Mouse (Mus musculus): ENCODE data around the gene Acot1. TPM values are rescaled to one million over a fixed set of nuclear protein-coding genes. Genes with fewer than 3 reads are reported as not detected.
"Not testable (repeated sequence)": the region's sequence is repeated elsewhere in the genome, so short reads cannot be mapped to it uniquely, and the experiment has no call there.

The Acot1 gene
- total RNA-seq, 2 experiments from 2014 or later, result 0.83 to 4.1 TPM

DNA sequence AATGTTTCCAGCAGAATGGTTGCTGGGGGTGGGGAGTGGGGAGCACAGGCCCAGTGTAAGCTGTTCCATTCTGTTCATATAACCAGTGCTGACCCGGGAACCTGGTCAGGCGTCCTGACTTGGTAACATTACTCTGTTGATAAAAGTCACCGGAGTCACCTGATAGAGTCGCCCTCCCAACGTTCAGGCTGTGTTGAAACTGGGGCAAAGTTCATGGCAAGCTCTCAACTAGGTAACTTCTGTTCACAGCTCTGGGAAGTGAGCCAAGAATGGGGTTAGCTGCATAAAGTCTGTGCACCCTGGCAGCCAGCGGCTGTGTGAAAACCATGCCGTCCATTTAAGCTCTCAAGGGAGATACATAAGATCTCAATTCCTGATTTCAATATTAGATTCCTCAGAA is 11.2 kb downstream of the Acot1 start:
- DNase-seq, result peak; percentile 59

DNA sequence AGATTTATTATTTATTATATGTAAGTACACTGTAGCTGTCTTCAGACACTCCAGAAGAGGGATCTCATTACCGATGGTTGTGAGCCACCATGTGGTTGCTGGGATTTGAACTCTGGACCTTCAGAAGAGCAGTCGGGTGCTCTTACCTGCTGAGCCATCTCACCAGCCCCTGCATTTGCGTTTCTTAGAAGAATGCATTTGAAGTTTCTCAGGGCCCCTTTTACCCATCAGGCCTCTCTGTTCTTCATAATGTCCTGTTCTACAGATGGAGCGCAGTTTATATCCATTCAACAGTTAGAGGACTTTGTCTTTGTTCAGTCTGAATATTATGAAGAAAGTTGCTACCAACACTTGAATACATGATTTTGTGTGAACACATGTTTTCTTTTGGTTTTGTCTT is 13.0 kb downstream of the Acot1 start:
- not testable (repeated sequence) for DNase-seq

DNA sequence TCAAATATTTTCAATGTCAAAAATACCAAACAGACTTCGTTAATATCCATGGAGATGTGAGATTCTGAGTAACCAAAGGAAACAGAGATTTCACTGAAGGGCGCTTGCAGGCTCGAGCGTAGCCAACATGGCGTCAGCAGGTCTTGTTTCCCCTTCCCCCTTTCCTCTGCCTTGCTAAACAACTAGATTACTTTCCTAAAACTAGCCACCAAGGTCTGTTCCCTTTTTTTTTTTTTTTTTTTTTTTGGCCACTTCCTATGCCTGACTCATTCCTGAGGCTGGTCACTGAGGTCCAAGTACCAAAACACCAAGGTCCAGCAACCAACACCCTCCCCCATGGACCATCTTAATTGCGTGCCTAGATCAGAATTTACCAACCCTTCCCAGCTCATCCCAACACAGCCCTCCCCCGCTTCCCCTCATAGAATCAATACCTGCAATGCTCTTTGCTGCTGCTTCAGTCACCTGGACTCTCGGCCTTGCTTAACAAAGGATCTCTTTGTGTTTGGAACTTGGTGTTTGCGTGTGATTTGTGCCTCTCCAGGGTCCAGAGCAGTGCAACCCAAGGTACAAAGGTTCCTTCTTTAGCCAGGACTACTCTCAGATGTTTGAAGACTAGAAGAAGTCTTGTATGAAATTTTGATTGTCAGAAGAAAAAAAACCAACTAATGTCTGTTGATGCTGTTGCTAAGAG is 13.9 kb downstream of the Acot1 start:
- no peak for DNase-seq

DNA sequence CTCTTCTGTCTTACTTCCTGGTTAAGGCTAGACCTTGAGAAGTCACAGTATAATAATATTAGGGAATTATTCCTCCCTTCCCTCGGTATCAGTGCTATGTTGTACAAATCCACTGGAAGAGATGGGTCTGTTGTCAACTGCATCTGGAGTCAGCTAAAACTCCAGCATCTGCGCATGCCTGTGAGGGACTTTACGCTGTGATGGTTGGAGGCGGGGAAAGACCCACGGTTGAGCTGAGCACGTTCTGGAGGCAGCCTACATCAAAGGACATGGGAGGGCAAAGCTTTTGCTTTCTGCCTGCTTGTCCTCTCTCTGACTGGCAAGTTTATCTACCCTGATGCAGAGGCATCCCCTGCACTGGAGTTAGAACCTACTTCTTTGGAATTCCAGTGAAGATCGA is 16.6 kb downstream of the Acot1 start:
- no peak for DNase-seq

DNA sequence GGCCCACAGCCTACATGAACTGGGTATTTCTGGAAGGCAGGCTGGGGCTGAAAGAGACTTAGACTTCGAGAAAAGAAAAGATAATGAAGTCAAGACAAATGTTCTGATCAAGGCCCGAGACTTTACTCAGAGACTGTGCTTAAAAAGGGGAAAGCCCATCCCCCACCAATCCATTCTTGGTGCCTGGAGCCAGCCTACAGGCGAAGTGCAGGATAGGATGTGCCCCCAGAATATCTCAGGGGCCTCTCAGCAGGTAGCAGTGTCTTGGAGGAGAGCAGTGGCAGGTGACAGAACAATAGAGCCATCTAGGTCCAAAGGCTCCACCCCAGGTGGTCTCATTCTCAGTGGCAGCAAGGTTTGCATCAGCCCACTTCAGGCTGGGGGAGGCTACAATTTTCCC is 19.0 kb downstream of the Acot1 start:
- DNase-seq, result not testable (repeated sequence)

DNA sequence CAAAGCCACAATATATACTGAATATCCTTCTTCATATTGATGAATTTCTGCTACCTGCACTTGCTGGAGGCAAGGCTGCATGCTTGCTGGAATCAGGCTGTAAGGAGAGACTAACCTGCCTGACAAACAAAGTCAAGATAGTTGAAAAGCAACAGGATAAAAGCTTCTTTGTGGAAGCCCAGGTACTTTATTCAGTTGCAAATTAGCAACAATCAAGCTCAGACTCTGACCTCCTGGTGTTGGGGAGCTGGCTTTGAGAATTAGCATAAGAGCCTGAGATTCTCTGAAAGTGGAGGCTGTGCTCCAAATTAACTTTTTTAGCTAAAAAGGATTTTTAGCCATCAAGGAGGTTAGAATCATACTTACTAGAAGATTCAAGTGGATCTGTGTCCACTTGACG is 19.8 kb downstream of the Acot1 start:
- not testable (repeated sequence) for DNase-seq

DNA sequence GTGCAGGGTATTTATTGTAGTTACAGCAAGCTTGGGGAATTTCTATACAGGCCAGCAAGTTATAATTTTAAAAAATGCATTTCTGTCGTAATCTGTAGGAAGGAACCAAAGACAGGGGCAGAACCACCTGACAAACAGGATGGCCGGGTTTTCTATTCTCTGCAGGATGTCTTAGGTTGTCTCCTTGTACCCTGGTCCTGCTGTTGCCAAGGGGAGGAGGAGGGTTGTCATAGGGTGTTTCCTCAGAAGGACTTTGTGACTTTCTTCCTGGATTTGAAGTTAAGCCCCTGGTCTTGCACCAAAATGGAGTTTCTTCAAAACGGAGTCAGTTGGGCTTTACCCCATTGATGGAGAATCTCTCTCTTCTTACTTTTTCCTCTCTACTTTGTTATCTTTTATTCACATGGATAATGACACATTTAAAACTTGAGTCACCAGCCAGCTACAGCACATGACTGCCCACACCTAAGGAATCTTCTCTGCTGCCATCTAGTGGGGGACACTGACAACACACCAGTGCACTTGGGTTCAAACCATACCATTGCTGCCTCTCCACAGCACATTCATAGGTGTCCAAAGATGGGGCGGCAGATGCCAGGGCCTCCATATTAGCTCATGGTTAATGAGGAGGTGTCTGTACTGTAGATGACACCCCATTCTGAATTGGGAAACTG is 21.5 kb downstream of the Acot1 start:
- DNase-seq, result peak; percentile 37

DNA sequence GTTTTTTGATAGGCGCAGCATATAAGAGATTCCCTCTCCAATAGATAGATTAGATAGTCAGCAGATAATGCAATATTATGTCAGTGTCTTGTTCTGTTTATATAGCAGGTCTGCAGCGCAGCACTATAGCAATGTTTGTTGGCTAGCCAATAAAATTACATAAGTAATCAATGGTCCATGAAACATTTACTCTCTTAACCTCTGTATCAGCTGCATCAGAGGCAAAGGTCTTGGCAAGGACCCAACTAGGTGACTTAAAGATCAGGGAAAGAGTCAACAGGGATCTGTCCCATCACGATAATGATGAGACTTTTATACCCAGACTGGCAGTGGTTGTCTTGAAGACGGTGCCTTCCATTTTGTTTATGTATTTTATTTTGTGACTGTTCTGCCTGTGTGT is 23.6 kb downstream of the Acot1 start:
- no peak for DNase-seq

DNA sequence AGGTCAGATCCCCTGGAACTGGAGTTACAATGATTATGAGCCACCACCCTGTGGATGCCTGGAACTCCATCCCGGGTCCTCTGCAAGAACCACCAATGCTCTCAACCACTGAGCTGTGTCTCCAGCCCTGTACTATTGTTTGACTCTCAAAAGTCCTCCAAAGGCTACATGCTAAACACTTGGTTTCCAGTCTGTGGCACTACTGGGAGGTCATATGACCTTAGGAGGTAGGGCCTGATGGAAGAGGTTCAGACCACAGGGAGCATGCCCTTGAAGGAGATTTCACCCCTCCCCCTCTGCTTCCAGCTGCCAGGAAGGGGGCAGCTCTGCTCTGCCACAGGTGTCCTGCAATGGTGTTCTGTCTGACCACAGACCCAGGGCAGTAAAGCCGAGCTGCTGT is 24.0 kb downstream of the Acot1 start:
- not testable (repeated sequence) for DNase-seq

DNA sequence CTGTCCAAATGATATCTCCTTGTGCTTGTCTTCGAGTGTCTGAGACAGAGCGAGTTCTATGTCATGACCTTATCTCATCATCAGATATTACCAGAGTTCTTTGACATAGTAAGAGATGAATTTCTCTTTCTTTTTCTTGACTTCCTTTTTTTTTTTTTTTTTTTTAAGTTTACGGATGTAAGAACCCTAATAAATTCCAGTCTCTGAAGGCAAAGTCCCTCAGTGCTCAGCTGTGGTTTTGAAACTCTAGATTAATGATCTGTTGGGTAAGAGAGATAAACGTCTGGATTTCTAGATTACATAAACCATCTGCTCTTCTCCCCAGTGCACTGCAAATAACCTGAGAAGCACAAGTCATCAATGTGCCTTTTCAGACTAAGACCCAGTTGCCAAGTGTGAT is 24.8 kb downstream of the Acot1 start:
- no peak for DNase-seq

DNA sequence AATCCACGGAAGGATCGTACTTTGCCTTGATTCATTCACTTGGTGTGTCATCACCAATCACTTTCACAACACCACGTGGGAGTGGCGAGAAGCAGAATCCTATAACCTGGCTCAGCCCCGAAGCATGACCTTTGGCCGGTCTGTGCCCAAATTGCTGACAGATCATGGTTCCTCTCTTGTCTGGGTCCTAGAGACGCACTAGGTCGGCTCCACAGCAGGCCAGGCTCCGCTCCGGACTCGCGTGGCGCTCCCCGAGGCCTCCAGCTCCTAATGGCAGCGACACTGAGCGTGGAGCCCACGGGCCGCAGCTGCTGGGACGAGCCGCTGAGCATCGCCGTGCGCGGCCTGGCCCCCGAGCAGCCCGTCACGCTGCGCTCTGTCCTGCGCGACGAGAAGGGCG is 29.0 kb downstream of the Acot1 start, which contains the start of gene Acot4:
Gene Acot4 (plus strand): TSS at position 139 of the 400 bp plus-strand sequence.
- DNase-seq, result not testable (repeated sequence)

DNA sequence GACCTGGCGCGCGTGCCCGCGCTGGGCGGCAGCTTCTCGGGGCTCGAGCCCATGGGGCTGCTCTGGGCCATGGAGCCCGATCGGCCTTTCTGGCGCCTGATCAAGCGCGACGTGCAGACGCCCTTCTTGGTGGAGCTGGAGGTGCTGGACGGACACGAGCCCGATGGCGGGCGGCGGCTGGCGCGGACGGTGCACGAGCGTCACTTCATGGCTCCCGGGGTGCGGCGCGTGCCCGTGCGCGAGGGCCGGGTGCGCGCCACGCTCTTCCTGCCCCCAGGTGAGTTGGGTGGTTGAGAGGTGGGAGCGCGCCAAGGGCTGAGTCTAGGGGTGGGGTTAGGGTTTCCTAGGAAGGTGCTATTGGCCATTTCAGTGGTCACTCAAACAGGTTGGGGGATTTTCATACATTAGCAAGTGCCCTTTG is 29.4 kb downstream of the Acot1 start, which contains the start of gene Gm49366:
Gene Gm49366 (plus strand): TSS at position 245 of the 421 bp plus-strand sequence.
- not testable (repeated sequence) for DNase-seq

DNA sequence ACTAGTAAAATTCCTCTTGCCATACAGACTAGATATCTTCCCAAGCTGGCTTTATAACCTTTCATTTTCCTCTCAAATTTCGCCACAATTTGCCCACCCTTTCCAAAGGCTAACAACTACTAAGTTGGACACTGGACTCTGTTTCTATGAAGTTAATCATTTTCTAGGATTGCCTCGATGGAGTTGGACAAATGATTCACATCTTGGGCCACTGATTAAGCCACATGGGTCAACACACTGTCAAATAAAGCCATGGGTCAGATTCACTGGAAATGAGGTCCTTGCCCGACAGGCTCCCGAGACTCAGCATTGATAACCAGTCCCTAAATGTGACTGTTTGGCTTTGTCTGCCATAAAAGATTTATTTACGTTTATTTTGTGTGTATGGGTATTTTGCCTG is 33.0 kb downstream of the Acot1 start:
- DNase-seq, result no peak

DNA sequence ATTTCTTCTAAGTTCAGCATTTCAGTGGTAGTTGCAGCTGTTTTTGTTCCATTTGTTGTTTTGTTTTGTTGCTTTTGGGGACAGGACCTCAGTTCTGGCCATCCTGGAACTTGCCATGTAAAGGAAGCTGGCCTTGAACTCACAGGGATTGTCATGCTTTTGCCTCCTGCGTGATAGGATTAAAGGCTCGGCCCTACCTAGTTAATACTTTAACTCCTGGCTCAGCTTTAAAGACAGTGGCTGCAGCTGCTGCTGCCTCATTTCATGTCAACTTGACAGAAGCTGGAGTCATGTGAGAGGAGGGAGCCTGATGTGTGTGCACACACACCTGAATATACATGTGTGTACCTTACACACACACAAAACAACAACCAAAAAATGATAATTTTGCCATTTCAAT is 34.8 kb downstream of the Acot1 start:
- no peak for DNase-seq

DNA sequence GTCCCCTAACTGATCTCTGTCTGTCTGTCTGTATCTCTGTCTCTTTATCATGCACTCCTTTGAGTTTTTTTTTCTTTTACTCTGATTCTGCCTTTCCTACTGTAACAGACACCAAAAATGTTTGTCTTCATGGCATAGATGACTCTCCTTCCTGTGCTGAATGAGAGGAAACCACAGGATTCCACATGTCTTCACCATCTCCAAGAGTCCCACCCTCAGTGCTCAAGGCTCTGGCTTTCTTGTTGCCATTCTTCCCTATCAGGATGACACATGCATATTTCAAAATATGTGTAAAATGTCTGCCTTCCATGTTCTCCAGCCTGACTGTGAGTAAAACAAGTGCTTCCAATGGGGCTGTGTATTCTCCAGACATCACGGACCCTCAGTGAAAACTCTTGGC is 37.6 kb downstream of the Acot1 start:
- no peak for DNase-seq

DNA sequence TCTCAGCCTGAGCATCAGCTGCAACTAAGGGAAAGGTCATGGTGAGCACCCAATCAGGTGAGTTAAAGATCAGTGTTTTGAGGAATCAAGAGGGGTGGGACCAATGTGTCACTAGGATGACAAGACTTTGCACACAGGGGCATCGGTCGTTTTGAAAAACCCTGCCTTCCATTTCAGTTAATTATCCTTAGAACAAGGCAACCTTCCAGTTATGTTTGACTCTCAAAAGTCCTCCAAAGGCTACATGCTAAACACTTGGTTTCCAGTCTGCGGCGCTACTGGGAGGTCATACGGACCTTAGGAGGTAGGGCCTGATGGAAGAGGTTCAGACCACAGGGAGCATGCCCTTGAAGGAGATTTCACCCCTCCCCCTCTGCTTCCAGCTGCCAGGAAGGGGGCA is 41.5 kb downstream of the Acot1 start:
- not testable (repeated sequence) for DNase-seq

DNA sequence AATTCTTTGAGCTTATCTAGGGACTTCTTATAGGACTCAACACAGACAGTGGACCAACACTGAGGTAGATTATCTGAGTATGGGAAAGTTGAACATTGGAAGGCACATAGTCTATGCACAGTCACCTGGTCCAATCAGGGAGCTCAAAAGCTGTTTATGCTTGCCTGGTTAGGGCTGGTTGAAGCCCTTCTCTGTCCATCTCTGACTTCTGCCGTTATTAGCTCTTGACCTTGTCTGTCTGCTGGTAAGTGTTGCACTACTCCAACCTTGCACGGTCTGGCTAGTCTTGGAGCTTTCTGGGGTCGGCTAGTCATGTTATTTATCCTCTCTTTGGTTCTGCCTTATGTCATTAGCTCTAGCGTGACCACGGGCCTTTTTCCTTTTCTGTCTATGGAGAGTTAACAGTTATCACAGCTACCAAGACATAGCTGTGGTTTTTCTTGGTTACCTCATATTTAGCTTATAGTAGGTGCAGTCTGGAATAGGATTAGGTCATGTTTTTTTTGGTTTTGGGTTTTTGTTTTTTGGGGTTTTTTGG is 42.7 kb downstream of the Acot1 start, which contains the start of gene Acot3:
Gene Acot3 (plus strand): TSS at position 208 of the 538 bp plus-strand sequence.
- DNase-seq, result no peak

DNA sequence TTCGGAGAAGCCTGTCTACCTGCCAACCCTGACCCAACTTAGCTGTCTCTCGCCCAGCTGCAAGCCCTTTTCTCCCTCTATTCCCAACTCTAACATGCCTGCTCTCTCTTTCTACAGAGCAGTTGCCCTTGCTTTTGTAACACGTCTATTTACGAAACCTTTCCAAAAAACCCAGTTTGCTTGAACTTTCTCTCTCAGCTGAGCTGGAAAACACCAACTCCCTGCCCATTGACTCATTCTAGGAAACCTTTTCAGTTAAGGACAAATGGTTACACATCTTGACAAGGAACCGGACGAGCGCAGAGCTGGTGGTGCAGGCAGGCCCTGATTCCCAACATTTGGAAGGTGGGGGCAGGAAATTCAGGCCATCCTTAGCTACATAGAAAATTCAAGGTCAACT is 43.3 kb downstream of the Acot1 start:
- DNase-seq, result no peak

DNA sequence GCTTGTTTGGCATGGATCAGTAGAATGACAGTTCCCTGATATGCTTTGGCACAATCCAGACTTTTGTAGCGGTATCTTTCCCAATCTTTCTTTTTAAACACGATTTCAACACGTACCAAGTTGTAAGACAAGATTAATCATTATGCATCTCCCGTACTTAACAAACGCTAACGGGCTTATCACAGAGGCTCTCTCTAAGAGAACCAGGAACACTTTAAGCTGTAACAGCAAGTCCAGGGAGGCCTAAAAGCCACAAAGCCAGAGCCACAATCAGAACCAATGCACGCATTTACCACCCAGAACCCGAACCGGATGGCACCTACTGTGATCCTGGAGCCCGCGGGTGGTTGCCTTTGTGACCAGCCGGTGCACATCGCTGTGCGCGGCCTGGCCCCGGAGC is 43.9 kb downstream of the Acot1 start:
- DNase-seq, result no peak

DNA sequence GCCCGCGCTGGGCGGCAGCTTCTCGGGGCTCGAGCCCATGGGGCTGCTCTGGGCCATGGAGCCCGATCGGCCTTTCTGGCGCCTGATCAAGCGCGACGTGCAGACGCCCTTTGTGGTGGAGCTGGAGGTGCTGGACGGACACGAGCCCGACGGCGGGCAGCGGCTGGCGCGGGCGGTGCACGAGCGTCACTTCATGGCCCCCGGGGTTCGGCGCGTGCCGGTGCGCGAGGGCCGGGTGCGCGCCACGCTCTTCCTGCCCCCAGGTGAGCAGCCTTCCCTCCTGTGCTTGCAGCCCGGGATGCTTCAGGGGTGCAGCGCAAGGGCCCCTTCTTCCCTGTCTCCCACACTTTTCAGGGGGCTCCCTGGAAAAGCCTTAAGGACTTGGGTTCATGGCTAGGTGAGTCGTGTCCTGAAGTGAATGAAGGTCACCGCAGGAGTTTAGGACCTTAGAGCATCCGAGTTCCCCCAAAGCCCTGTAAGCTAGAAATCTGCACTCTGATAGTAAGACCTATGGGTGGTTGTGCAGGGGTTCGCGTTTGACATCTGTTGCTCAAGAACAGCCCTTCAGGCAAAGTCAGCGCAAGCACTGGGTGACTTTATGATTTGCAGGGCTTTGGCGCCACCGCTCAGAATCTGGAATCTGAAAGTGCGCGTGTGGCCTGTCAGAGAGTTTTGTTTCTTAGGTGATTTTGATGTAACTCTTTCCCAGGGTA is 44.5 kb downstream of the Acot1 start:
- DNase-seq, result no peak

DNA sequence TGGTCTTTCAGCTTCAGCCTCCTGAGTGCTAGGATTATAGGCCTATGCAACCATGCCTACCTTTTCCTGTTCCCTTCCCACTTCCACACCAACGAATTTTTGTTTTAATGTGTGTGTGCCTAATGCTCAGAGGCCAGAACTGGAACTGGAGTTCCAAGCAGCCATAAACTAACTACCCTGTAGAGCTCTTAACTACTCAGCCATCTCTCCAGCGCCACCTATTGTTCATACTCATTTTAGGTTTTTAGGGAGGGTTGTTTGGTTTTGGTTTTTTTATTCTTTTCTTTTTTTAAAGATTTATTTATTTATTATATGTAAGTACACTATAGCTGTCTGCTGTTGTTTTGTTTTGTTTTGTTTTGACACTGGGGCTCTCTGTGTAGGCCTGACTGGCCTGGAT is 51.7 kb downstream of the Acot1 start:
- no peak for DNase-seq

DNA sequence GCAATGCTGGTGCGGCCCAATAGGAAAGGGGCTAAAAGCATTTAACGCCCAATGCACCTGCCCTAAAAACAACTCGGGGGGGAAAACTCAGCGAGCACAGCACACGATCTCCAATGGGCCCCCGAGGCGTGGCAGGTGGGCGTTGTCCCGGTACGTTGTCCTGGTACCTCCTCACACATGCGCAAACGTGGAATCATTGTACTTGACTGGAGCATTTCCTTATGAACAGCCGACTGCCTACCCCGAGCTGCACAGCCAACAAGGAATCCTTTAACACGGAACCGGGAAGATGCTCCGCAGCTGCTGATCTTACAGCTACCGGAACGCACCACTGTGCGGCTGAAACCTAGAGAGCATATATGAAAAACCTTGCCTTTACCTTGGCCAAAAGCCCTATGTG is 53.0 kb downstream of the Acot1 start:
- DNase-seq, result no peak

DNA sequence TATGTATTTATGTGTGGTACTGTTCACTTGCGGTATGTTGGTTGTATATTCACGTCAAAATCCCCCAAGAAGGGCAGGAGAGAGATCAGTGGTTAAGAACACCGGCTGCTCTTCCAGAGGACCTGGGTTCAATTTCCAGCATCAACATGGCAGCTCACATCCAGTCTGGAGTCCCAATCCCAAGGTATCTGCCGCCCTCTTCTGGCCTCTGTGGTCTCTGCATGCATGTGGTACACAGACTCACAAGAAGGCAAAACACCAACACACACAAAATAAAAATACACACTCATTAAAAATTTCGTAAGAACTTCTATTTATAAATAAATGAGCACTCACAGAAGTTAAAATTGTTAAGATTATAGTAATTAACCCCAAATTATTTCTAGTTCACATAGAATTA is 53.9 kb downstream of the Acot1 start:
- no peak for DNase-seq

Measured in gastrocnemius, postnatal 25 days (tissue).